Mouse (Mus musculus) hindbrain, embryonic 11.5 days (tissue): ENCODE data around the gene Pygl. TPM values are rescaled to one million over a fixed set of nuclear protein-coding genes. Genes with fewer than 3 reads are reported as not detected.
A peak's percentile ranks its signal among the peaks of the same experiment; 100 is the strongest.

Experiments used
- ATAC-seq: fragments of 200-750 bp; cut with Nextera tagmentation; 2 replicates; pipeline ENCODE4 v1.8.0; 2017; ENCODE audit warnings: mild to moderate bottlenecking, moderate TSS enrichment, moderate library complexity; ENCODE audit not compliant: low FRiP score
- DNase-seq: peaks from one replicate; pipeline ENCODE4 v3.0.0-alpha.2; 2015; ENCODE audit warnings: low spot score
- H3K27ac ChIP-seq: fragments of 300-500 bp; sonication (generic); 2 replicates; pipeline ENCODE4 v1.5.1; 2014; ENCODE audit warnings: mild to moderate bottlenecking, low read depth, low read length
- H3K27me3 ChIP-seq: fragments of 300-500 bp; sonication (generic); 2 replicates; pipeline ENCODE4 v1.6.1; 2014; ENCODE audit warnings: mild to moderate bottlenecking, low read length, moderate library complexity, mixed read lengths; ENCODE audit not compliant: control insufficient read depth, insufficient read depth
- H3K36me3 ChIP-seq: fragments of 300-500 bp; sonication (generic); 2 replicates; pipeline ENCODE4 v1.6.1; 2014; ENCODE audit warnings: mild to moderate bottlenecking, low read length, moderate library complexity, mixed read lengths; ENCODE audit not compliant: control insufficient read depth, insufficient read depth
- H3K4me1 ChIP-seq: fragments of 300-500 bp; sonication (generic); replicated peaks from 2 replicates; pipeline ENCODE4 v1.6.1; 2014; ENCODE audit warnings: low read length, mixed read lengths; ENCODE audit not compliant: control insufficient read depth, insufficient read depth
- H3K4me2 ChIP-seq: fragments of 300-500 bp; sonication (generic); replicated peaks from 2 replicates; pipeline ENCODE4 v1.6.1; 2014; ENCODE audit warnings: mild to moderate bottlenecking, low read depth, low read length
- H3K4me3 ChIP-seq: fragments of 300-500 bp; sonication (generic); 2 replicates; pipeline ENCODE4 v1.5.1; 2014; ENCODE audit warnings: low read depth, low read length
- H3K9ac ChIP-seq: fragments of 300-500 bp; sonication (generic); 2 replicates; pipeline ENCODE4 v1.6.1; 2014; ENCODE audit warnings: low read depth, low read length
- H3K9me3 ChIP-seq: fragments of 300-500 bp; sonication (generic); 2 replicates; pipeline ENCODE4 v1.6.1; 2016; ENCODE audit warnings: low read length; ENCODE audit not compliant: control insufficient read depth
- WGBS: fragments of 180-500 bp; shearing (Covaris S2); extraction: QIAGEN DNeasy Blood & Tissue Kit; methylation state at CpG from one replicate; pipeline ENCODE4 v1.1.7; 2014; 5-methylcytosine and 5-hydroxymethylcytosine counted together
- polyA plus RNA-seq: library from polyadenylated mRNA; unstranded; fragments of >200 nt; fragmentation: Nextera tagmentation; extraction: Ambion mirVana; gene quantifications from 2 replicates; pipeline ENCODE4 v1.2.1, GENCODE M21; 2014

The Pygl gene
- polyA plus RNA-seq, 1 experiment from 2014 or later, result 6.8 TPM

GRCm38 (mm10) chr12:70218795-70219540, 12.3 kb downstream of the Pygl start:
- no peaks in the 10 kb centered on the region for H3K36me3 ChIP-seq
- no peaks in the 10 kb centered on the region for H3K9me3 ChIP-seq
- ATAC-seq (no peak), DNase-seq (no peak)
- H3K27ac ChIP-seq, result no peak overlapping the region
- no peak overlapping the region for H3K4me2 ChIP-seq
- 87% methylated on average over 8 of the region's 8 CpGs for WGBS
- no peaks in the 10 kb centered on the region for H3K4me1 ChIP-seq
- no peak overlapping the region for H3K9ac ChIP-seq
- no peak overlapping the region for H3K4me3 ChIP-seq
- no peaks in the 10 kb centered on the region for H3K27me3 ChIP-seq

DNA sequence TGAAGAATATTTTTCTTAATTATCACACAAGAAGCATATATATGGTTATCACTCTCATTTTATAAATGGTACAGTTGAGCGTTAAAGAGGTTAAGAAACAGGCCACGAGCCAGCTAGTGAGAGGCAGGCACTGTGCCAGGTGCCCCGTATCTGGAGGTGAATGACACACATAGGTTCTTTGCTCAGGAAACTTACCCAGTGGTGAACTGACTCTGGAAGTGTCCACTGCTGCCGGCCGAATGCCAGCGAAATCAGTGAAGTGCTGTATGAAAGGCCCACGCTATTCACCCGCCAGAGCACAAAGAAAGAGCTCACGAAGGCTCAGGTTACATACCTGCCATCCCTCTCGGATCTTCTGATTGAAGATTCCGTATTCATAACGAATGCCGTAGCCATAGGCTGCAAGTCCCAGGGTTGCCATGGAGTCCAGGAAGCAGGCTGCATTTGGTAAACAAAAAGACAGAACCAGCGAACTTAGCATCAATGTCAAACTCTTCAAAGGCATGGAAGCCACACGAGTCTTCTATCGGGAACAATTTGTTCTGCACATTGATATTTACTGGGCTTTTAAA, 15.0 kb downstream of the Pygl start:
- no peaks in the 10 kb centered on the region for H3K9me3 ChIP-seq
- no peak overlapping the region for H3K4me3 ChIP-seq
- no peak overlapping the region for H3K4me2 ChIP-seq
- no peaks in the 10 kb centered on the region for H3K4me1 ChIP-seq
- no peak overlapping the region for H3K9ac ChIP-seq
- H3K27ac ChIP-seq, result no peak overlapping the region
- ATAC-seq, result no peak
- peak; percentile 18 for DNase-seq
- H3K27me3 ChIP-seq, result no peaks in the 10 kb centered on the region
- WGBS, result 67% methylated on average over 16 of the region's 16 CpGs
- no peaks in the 10 kb centered on the region for H3K36me3 ChIP-seq

- no peak for ATAC-seq
- Histone ChIP-seq H3K4me3 (no peak overlapping the region), H3K9me3 (no peaks in the 10 kb centered on the region), H3K27ac (no peak overlapping the region), H3K27me3 (no peaks in the 10 kb centered on the region), H3K36me3 (no peaks in the 10 kb centered on the region), H3K4me2 (no peak overlapping the region), H3K4me1 (no peaks in the 10 kb centered on the region), H3K9ac (no peak overlapping the region)
- 90% methylated on average over 8 of the region's 8 CpGs for WGBS
- no peak for DNase-seq
Measured at GRCm38 (mm10) chr12:70214281-70214680, 17.0 kb downstream of the Pygl start.

GRCm38 (mm10) chr12:70213601-70214000, 17.7 kb downstream of the Pygl start:
- Histone ChIP-seq H3K4me1 (no peaks in the 10 kb centered on the region), H3K4me3 (no peak overlapping the region), H3K27me3 (no peaks in the 10 kb centered on the region), H3K27ac (no peak overlapping the region), H3K9ac (no peak overlapping the region), H3K9me3 (no peaks in the 10 kb centered on the region), H3K36me3 (no peaks in the 10 kb centered on the region), H3K4me2 (no peak overlapping the region)
- ATAC-seq, result no peak
- DNase-seq, result no peak
- WGBS, result 88% methylated on average over 6 of the region's 6 CpGs

- 86% methylated on average over 4 of the region's 4 CpGs for WGBS
- ATAC-seq, result no peak
Measured at GRCm38 (mm10) chr12:70212501-70212900, 18.8 kb downstream of the Pygl start.

DNA sequence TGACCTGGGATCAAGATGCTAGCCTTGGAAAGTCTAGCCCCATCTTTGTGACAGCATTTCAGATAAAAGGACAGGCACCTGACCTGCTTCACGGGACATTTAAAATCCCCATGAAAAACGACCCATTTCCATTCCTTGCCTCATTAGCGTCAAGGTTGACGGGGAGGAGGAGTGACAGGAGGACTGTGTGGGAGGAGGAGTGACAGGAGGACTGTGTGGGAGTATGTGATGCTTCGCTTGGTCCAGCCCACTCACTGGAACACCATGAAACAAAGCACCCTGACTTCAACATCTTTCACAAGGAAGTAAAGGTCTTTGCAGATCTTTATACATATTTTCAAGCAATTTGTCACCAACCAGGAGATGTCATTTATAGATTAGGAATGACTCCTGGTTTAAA, 23.1 kb downstream of the Pygl start:
- 65% methylated on average over 5 of the region's 5 CpGs for WGBS

More at GRCm38 (mm10) chr12:70212501-70212900, 18.8 kb downstream of the Pygl start:
- no peak overlapping the region for H3K4me3 ChIP-seq
- DNase-seq, result no peak
- no peaks in the 10 kb centered on the region for H3K9me3 ChIP-seq
- no peak overlapping the region for H3K9ac ChIP-seq
- no peak overlapping the region for H3K4me2 ChIP-seq
- H3K36me3 ChIP-seq, result no peaks in the 10 kb centered on the region
- H3K27me3 ChIP-seq, result no peaks in the 10 kb centered on the region
- H3K4me1 ChIP-seq, result no peaks in the 10 kb centered on the region
- no peak overlapping the region for H3K27ac ChIP-seq

DNA sequence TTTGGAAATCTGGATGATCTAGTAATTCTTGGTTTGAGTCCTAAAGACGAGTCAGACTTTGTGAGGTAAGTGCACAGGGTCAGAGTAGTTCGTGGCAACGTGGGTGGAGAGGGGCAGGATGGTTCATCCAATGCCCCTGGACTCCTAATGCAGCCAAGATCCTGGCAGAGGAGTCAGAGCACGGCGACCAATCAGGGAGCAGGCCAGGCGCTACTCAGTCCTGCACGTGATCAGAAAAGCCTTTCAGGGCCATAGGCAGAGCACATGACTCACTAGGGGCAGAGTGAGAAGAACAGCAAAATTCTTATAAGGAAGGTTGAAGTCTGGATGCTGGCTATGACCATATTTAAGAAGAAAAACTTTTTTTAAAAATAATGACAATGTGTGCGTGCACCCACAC, 26.9 kb downstream of the Pygl start:
- no peaks in the 10 kb centered on the region for H3K4me1 ChIP-seq
- no peak overlapping the region for H3K4me3 ChIP-seq
- 84% methylated on average over 8 of the region's 8 CpGs for WGBS
- H3K9ac ChIP-seq, result no peak overlapping the region
- H3K36me3 ChIP-seq, result no peaks in the 10 kb centered on the region
- no peak overlapping the region for H3K27ac ChIP-seq
- DNase-seq (no peak), ATAC-seq (no peak)
- no peaks in the 10 kb centered on the region for H3K9me3 ChIP-seq
- H3K27me3 ChIP-seq, result no peaks in the 10 kb centered on the region
- H3K4me2 ChIP-seq, result no peak overlapping the region

More for the DNA sequence above, 23.1 kb downstream of the Pygl start:
- DNase-seq (no peak), ATAC-seq (no peak)
- H3K27ac ChIP-seq, result no peak overlapping the region
- no peaks in the 10 kb centered on the region for H3K4me1 ChIP-seq
- no peaks in the 10 kb centered on the region for H3K9me3 ChIP-seq
- H3K36me3 ChIP-seq, result no peaks in the 10 kb centered on the region
- H3K27me3 ChIP-seq, result no peaks in the 10 kb centered on the region
- no peak overlapping the region for H3K4me3 ChIP-seq
- H3K9ac ChIP-seq, result no peak overlapping the region
- no peak overlapping the region for H3K4me2 ChIP-seq

- Histone ChIP-seq H3K9me3 (no peaks in the 10 kb centered on the region), H3K4me2 (no peak overlapping the region), H3K9ac (no peak overlapping the region), H3K36me3 (no peaks in the 10 kb centered on the region), H3K4me3 (no peak overlapping the region), H3K27me3 (no peaks in the 10 kb centered on the region), H3K4me1 (no peaks in the 10 kb centered on the region), H3K27ac (no peak overlapping the region)
- WGBS, result 67% methylated on average over 5 of the region's 5 CpGs
- DNase-seq, result no peak
- ATAC-seq, result no peak
Measured at GRCm38 (mm10) chr12:70201926-70202529, 29.3 kb downstream of the Pygl start.

DNA sequence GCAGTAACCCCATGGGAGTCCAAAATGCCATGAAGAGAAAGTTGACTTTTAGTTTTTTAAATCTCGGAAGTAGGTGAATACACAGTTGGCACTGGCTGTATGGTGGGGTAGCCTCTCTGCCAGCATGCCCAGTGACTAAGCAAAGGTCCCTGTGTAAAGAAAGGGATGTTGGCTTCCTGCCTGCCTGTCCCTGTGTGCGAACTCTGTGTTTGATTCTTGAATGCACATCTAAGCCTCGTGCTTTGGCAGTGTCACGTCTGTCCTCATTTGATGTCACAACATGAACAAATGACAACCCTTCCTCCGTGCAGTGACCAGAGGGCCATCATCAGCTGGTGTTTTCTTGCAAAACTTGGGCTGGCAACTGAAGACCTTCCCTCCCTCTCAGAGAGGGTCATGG, 34.9 kb downstream of the Pygl start:
- no peaks in the 10 kb centered on the region for H3K9me3 ChIP-seq
- no peak overlapping the region for H3K9ac ChIP-seq
- no peak for ATAC-seq
- no peak overlapping the region for H3K4me2 ChIP-seq
- DNase-seq, result no peak
- no peaks in the 10 kb centered on the region for H3K4me1 ChIP-seq
- H3K27me3 ChIP-seq, result no peaks in the 10 kb centered on the region
- no peak overlapping the region for H3K4me3 ChIP-seq
- H3K36me3 ChIP-seq, result no peaks in the 10 kb centered on the region
- no peak overlapping the region for H3K27ac ChIP-seq
- 88% methylated on average over 5 of the region's 5 CpGs for WGBS
